21 mouse cellular contexts compared by ENCODE assay signal in the genomic region with DNA sequence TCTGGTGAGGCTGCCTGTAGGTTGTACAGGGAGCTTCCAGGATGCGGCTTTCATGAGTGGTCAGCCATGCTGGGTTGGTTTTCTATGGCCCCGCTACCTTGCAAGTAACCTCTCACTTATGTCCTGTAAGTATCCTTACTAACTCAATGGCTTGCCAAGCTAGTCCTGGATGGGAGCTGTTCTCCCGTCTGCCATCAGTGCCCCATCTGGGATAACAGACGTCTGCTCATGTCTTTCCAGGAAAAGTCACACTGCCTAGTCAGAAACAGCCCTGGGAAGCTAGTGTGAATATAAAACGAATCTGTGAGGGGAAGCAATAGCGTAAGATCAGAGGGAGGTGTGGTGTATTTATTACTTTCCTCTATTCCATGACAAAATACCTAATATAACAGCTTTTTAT.
A peak's percentile ranks its signal among the peaks of the same experiment; 100 is the strongest.
DNase-seq lines count a peak whose midpoint lies in the region; ATAC-seq lines count a peak whose summit lies in the region.
"Had no signal": no experiment of that assay in that cellular context is flagged by ENCODE, and none has a peak within 500 bp of the region (broad histone marks: within the 10 kb centered on the region; RNA-seq: fewer than 3 reads in every experiment).

No protein-coding gene starts in this region.

- no peak overlapping the region for H3K9ac ChIP-seq in forebrain, embryonic 11.5 days (ENCODE audit: low read length)
- no peak overlapping the region for H3K9ac ChIP-seq in forebrain, embryonic 16.5 days (replicated peaks; ENCODE audit: low read depth, low read length)
- H3K9ac ChIP-seq in intestine, embryonic 15.5 days = no peak overlapping the region
- H3K9ac ChIP-seq in hindbrain, embryonic 16.5 days (ENCODE audit: low read depth, low read length) = no peak overlapping the region
- H3K9ac ChIP-seq: limb, embryonic 13.5 days; liver, embryonic 13.5 days; lung, embryonic 14.5 days had no signal

- WGBS in forebrain, embryonic 10.5 days = 83% methylated on average over 6 of the region's 6 CpGs
- 77% methylated on average over 6 of the region's 6 CpGs for WGBS in forebrain, embryonic 11.5 days
- WGBS in forebrain, embryonic 16.5 days = 48% methylated on average over 6 of the region's 6 CpGs
- 64% methylated on average over 6 of the region's 6 CpGs for WGBS in intestine, embryonic 15.5 days
- WGBS in hindbrain, embryonic 16.5 days = 68% methylated on average over 6 of the region's 6 CpGs

- peaks cover 33% of the 10 kb centered on the region for H3K4me1 ChIP-seq in forebrain, embryonic 10.5 days
- peaks cover 2% of the 10 kb centered on the region; the same call in 1 of the 2 replicates for H3K4me1 ChIP-seq in forebrain, embryonic 11.5 days (replicated peaks; ENCODE audit: control insufficient read depth, insufficient read depth, low read length)
- H3K4me1 ChIP-seq in forebrain, embryonic 16.5 days (replicated peaks; ENCODE audit: control insufficient read depth, insufficient read depth, low read length) = peaks cover 25% of the 10 kb centered on the region
- no peaks in the 10 kb centered on the region for H3K4me1 ChIP-seq in intestine, embryonic 15.5 days (replicated peaks)
- H3K4me1 ChIP-seq in hindbrain, embryonic 16.5 days (ENCODE audit: control insufficient read depth, insufficient read depth, low read depth, low read length) = no peaks in the 10 kb centered on the region
- H3K4me1 ChIP-seq: limb, embryonic 13.5 days; liver, embryonic 13.5 days had no signal

- DNase-seq in forebrain, embryonic 10.5 days (ENCODE audit: extremely low spot score, low spot score) = no peak
- no peak for DNase-seq in forebrain, embryonic 11.5 days (ENCODE audit: low spot score)
- DNase-seq in brain, embryonic 18.5 days (ENCODE audit: low read depth, low spot score) = peak; percentile 56
- peak; percentile 59 for DNase-seq in layer of hippocampus, adult 9-11 months
- no peak for DNase-seq in retina, postnatal 1 day
- DNase-seq: adrenal gland, postnatal 25 days; cerebellum, adult 8-10 months; gastrocnemius, postnatal 36 days; kidney, adult 9 months; kidney, postnatal 36 days; liver, embryonic 13.5 days; lung, embryonic 14.5 days; lung, postnatal 36 days; spleen, adult 18-20 months had no signal

- no peak overlapping the region for H3K4me3 ChIP-seq in forebrain, embryonic 10.5 days
- no peak overlapping the region for H3K4me3 ChIP-seq in forebrain, embryonic 11.5 days (ENCODE audit: low read depth, low read length)
- no peak overlapping the region for H3K4me3 ChIP-seq in forebrain, embryonic 16.5 days (replicated peaks; ENCODE audit: low read length)
- no peak overlapping the region for H3K4me3 ChIP-seq in intestine, embryonic 15.5 days (replicated peaks)
- H3K4me3 ChIP-seq in hindbrain, embryonic 16.5 days (ENCODE audit: low read length) = no peak overlapping the region
- H3K4me3 ChIP-seq: hindbrain, embryonic 10.5 days; limb, embryonic 13.5 days; liver, embryonic 13.5 days had no signal

- peak overlapping the region; percentile 15; the same call in 1 of the 2 replicates for H3K27ac ChIP-seq in forebrain, embryonic 10.5 days
- H3K27ac ChIP-seq in forebrain, embryonic 11.5 days (ENCODE audit: low read depth, low read length) = no peak overlapping the region
- H3K27ac ChIP-seq in forebrain, embryonic 16.5 days (ENCODE audit: low read length) = peak overlapping the region; percentile 76
- H3K27ac ChIP-seq in intestine, embryonic 15.5 days = no peak overlapping the region
- H3K27ac ChIP-seq in hindbrain, embryonic 16.5 days (ENCODE audit: low read depth, low read length) = no peak overlapping the region
- H3K27ac ChIP-seq: hindbrain, embryonic 10.5 days; limb, embryonic 13.5 days; liver, embryonic 13.5 days had no signal

- H3K27me3 ChIP-seq in forebrain, embryonic 10.5 days (ENCODE audit: poor library complexity, severe bottlenecking) = no peaks in the 10 kb centered on the region
- H3K27me3 ChIP-seq in forebrain, embryonic 11.5 days (ENCODE audit: control insufficient read depth, insufficient read depth, low read length) = no peaks in the 10 kb centered on the region
- no peaks in the 10 kb centered on the region for H3K27me3 ChIP-seq in forebrain, embryonic 16.5 days (replicated peaks; ENCODE audit: control insufficient read depth, insufficient read depth, low read length)
- H3K27me3 ChIP-seq in intestine, embryonic 15.5 days (replicated peaks) = no peaks in the 10 kb centered on the region
- no peaks in the 10 kb centered on the region for H3K27me3 ChIP-seq in hindbrain, embryonic 16.5 days (replicated peaks; ENCODE audit: control insufficient read depth, insufficient read depth, low read length)
- H3K27me3 ChIP-seq: CH12.LX; limb, embryonic 13.5 days; liver, embryonic 13.5 days had no signal

- H3K36me3 ChIP-seq in forebrain, embryonic 10.5 days (replicated peaks) = no peaks in the 10 kb centered on the region
- no peaks in the 10 kb centered on the region for H3K36me3 ChIP-seq in forebrain, embryonic 11.5 days (ENCODE audit: control insufficient read depth, insufficient read depth, low read length)
- no peaks in the 10 kb centered on the region for H3K36me3 ChIP-seq in forebrain, embryonic 16.5 days (ENCODE audit: control insufficient read depth, insufficient read depth)
- H3K36me3 ChIP-seq in intestine, embryonic 15.5 days = no peaks in the 10 kb centered on the region
- no peaks in the 10 kb centered on the region for H3K36me3 ChIP-seq in hindbrain, embryonic 16.5 days (ENCODE audit: control insufficient read depth, insufficient read depth, low read length)
- H3K36me3 ChIP-seq: hindbrain, embryonic 10.5 days; limb, embryonic 13.5 days; liver, embryonic 13.5 days had no signal

- no peaks in the 10 kb centered on the region for H3K9me3 ChIP-seq in forebrain, embryonic 10.5 days
- H3K9me3 ChIP-seq in forebrain, embryonic 11.5 days (ENCODE audit: control insufficient read depth, low read length) = no peaks in the 10 kb centered on the region
- H3K9me3 ChIP-seq in forebrain, embryonic 16.5 days (ENCODE audit: control insufficient read depth, low read length) = no peaks in the 10 kb centered on the region
- H3K9me3 ChIP-seq in intestine, embryonic 15.5 days = no peaks in the 10 kb centered on the region
- H3K9me3 ChIP-seq in hindbrain, embryonic 16.5 days (ENCODE audit: control insufficient read depth, low read length) = no peaks in the 10 kb centered on the region
- H3K9me3 ChIP-seq: hindbrain, embryonic 10.5 days; limb, embryonic 13.5 days; liver, embryonic 13.5 days had no signal

- no peak for ATAC-seq in forebrain, embryonic 11.5 days (replicated peaks; ENCODE audit: low FRiP score)
- peak; percentile 67 for ATAC-seq in forebrain, embryonic 16.5 days
- no peak for ATAC-seq in intestine, embryonic 15.5 days
- no peak for ATAC-seq in hindbrain, embryonic 16.5 days
- ATAC-seq: inflammation-experienced regulatory T-cells, adult 6 months had no signal

- H3K4me2 ChIP-seq in forebrain, embryonic 11.5 days (ENCODE audit: low read depth, low read length, severe bottlenecking) = no peak overlapping the region
- H3K4me2 ChIP-seq in forebrain, embryonic 16.5 days (ENCODE audit: low read length) = no peak overlapping the region
- no peak overlapping the region for H3K4me2 ChIP-seq in intestine, embryonic 15.5 days (replicated peaks)
- H3K4me2 ChIP-seq in hindbrain, embryonic 16.5 days (ENCODE audit: low read length) = no peak overlapping the region
- H3K4me2 ChIP-seq: limb, embryonic 13.5 days; liver, embryonic 13.5 days; lung, embryonic 14.5 days had no signal

Comparison
In these comparisons a context has a peak if more than half of its experiments do, and no peak if none do; other contexts are left out.
1. H3K27ac ChIP-seq: peak in forebrain, embryonic 10.5 days (single experiment) and forebrain, embryonic 16.5 days (single experiment); none in forebrain, embryonic 11.5 days (single experiment), intestine, embryonic 15.5 days (single experiment) and hindbrain, embryonic 16.5 days (single experiment).
2. DNase-seq: peak in brain, embryonic 18.5 days (single experiment) and layer of hippocampus, adult 9-11 months (single experiment); none in forebrain, embryonic 10.5 days (single experiment), forebrain, embryonic 11.5 days (single experiment) and retina, postnatal 1 day (single experiment).